Mouse (Mus musculus) liver, embryonic 16.5 days (tissue): ENCODE measurements around the gene Myo19. TPM values are rescaled to one million over a fixed set of nuclear protein-coding genes. Genes with fewer than 3 reads are reported as not detected.
A peak's percentile ranks its signal among the peaks of the same experiment; 100 is the strongest.

Experiments
- ATAC-seq: fragments of 200-750 bp; cut with Nextera tagmentation; 2 replicates; pipeline ENCODE4 v1.8.0; 2017; ENCODE audit warnings: low read depth, mild to moderate bottlenecking, moderate number of reproducible peaks, moderate library complexity
- H3K27ac ChIP-seq: fragments of 300-500 bp; sonication (generic); 2 replicates; pipeline ENCODE4 v1.5.1; 2014; ENCODE audit warnings: mild to moderate bottlenecking, low read length
- H3K27me3 ChIP-seq: fragments of 300-500 bp; sonication (generic); 2 replicates; pipeline ENCODE4 v1.6.1; 2014; ENCODE audit warnings: low read depth, low read length, mixed read lengths; ENCODE audit not compliant: control insufficient read depth, insufficient read depth
- H3K36me3 ChIP-seq: fragments of 300-500 bp; sonication (generic); 2 replicates; pipeline ENCODE4 v1.6.1; 2014; ENCODE audit warnings: mild to moderate bottlenecking; ENCODE audit not compliant: control insufficient read depth, insufficient read depth
- H3K4me1 ChIP-seq: fragments of 300-500 bp; sonication (generic); 2 replicates; pipeline ENCODE4 v1.6.1; 2014; ENCODE audit warnings: low read depth, low read length, mixed read lengths; ENCODE audit not compliant: control insufficient read depth
- H3K4me2 ChIP-seq: fragments of 300-500 bp; sonication (generic); 2 replicates; pipeline ENCODE4 v1.6.1; 2014; ENCODE audit warnings: low read depth, low read length, mixed read lengths
- H3K4me3 ChIP-seq: fragments of 300-500 bp; sonication (generic); 2 replicates; pipeline ENCODE4 v1.5.1; 2014; ENCODE audit warnings: low read depth, mild to moderate bottlenecking, low read length
- H3K9ac ChIP-seq: fragments of 300-500 bp; sonication (generic); 2 replicates; pipeline ENCODE4 v1.6.1; 2014; ENCODE audit warnings: low read depth, low read length
- H3K9me3 ChIP-seq: fragments of 300-500 bp; sonication (generic); replicated peaks from 2 replicates; pipeline ENCODE4 v1.6.1; 2016; ENCODE audit warnings: low read length; ENCODE audit not compliant: control insufficient read depth
- WGBS: fragments of 180-500 bp; shearing (Covaris S2); extraction: QIAGEN DNeasy Blood & Tissue Kit; methylation state at CpG from one replicate; pipeline ENCODE4 v1.1.7; 2014; ENCODE audit not compliant: insufficient replicate concordance; 5-methylcytosine and 5-hydroxymethylcytosine counted together
- polyA plus RNA-seq: library from polyadenylated mRNA; unstranded; fragments of >200 nt; fragmentation: Nextera tagmentation; extraction: Ambion mirVana; gene quantifications from 2 replicates; pipeline ENCODE4 v1.2.1, GENCODE M21; 2015

Gene Myo19
- polyA plus RNA-seq: 3.0 and 3.3 TPM in 2 replicates

GRCm38 (mm10) chr11:84879772-84880464 is at the start of gene Myo19, which contains the start of gene Pigw:
Gene Myo19, plus strand, starts transcription at chr11:84880148.
Gene Pigw, minus strand, starts transcription at chr11:84880285.
- Histone ChIP-seq H3K4me2 (peak within 1 kb of the TSS; percentile 100), H3K4me1 (peaks cover 19% of the 10 kb centered on the region), H3K27me3 (no peaks in the 10 kb centered on the region), H3K36me3 (peaks cover 2% of the 10 kb centered on the region), H3K4me3 (peak within 1 kb of the TSS; percentile 80), H3K9ac (peak within 1 kb of the TSS; percentile 89), H3K9me3 (no peaks in the 10 kb centered on the region), H3K27ac (peak within 1 kb of the TSS; percentile 81)
- ATAC-seq: peak; percentile 98
- under 1% methylated on average over 73 of the region's 81 CpGs for WGBS

DNA sequence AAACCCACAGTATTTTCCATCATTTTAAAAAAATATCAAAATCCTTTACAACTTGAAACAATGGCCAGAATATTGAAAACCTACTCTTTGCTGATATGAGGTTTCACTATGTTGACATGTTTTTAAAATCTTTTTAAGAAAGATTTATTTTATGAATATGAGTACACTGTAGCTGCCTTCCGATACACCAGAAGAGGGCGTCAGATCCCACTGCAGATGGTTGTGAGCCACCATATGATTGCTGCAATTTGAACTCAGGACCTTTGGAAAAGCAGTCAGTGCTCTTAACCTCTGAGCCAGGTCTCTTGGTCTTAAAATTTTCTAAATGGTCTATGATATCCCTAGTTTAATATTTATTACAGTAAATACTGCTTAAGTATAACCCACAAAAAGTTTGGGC is 40.6 kb upstream of the Myo19 start:
- WGBS: 81% methylated on average over 2 of the region's 2 CpGs
- ATAC-seq: no peak

GRCm38 (mm10) chr11:84846741-84847474 is 33.0 kb upstream of the Myo19 start:
- no peak overlapping the region for H3K4me2 ChIP-seq
- H3K4me3 ChIP-seq: no peak overlapping the region
- H3K9me3 ChIP-seq: no peaks in the 10 kb centered on the region
- no peaks in the 10 kb centered on the region for H3K27me3 ChIP-seq
- peaks cover 60% of the 10 kb centered on the region for H3K36me3 ChIP-seq
- no peak overlapping the region for H3K27ac ChIP-seq
- H3K9ac ChIP-seq: no peak overlapping the region
- ATAC-seq: no peak
- WGBS: 92% methylated on average over 15 of the region's 15 CpGs
- H3K4me1 ChIP-seq: no peaks in the 10 kb centered on the region

More for the DNA sequence above, 40.6 kb upstream of the Myo19 start:
- H3K4me3 ChIP-seq: no peak overlapping the region
- H3K9ac ChIP-seq: no peak overlapping the region
- no peaks in the 10 kb centered on the region for H3K27me3 ChIP-seq
- H3K27ac ChIP-seq: no peak overlapping the region
- H3K9me3 ChIP-seq: no peaks in the 10 kb centered on the region
- H3K36me3 ChIP-seq: peaks cover 75% of the 10 kb centered on the region
- H3K4me1 ChIP-seq: no peaks in the 10 kb centered on the region
- no peak overlapping the region for H3K4me2 ChIP-seq

- Histone ChIP-seq H3K27ac (no peak overlapping the region), H3K4me3 (no peak overlapping the region), H3K9me3 (no peaks in the 10 kb centered on the region), H3K4me2 (no peak overlapping the region), H3K36me3 (peaks cover 63% of the 10 kb centered on the region), H3K9ac (no peak overlapping the region), H3K27me3 (no peaks in the 10 kb centered on the region), H3K4me1 (no peaks in the 10 kb centered on the region)
- WGBS: 81% methylated on average over 7 of the region's 7 CpGs
- no peak for ATAC-seq
Measured at GRCm38 (mm10) chr11:84847475-84848090, 32.4 kb upstream of the Myo19 start.

- no peak overlapping the region for H3K4me2 ChIP-seq
- no peak overlapping the region for H3K27ac ChIP-seq
- 90% methylated on average over 6 of the region's 6 CpGs for WGBS
- ATAC-seq: no peak
- no peaks in the 10 kb centered on the region for H3K9me3 ChIP-seq
- no peaks in the 10 kb centered on the region for H3K27me3 ChIP-seq
- H3K36me3 ChIP-seq: peaks cover 67% of the 10 kb centered on the region
- H3K4me1 ChIP-seq: no peaks in the 10 kb centered on the region; the same call in 1 of the 2 replicates
- H3K9ac ChIP-seq: no peak overlapping the region
- H3K4me3 ChIP-seq: no peak overlapping the region
Measured at GRCm38 (mm10) chr11:84855285-84855684, 24.7 kb upstream of the Myo19 start.

DNA sequence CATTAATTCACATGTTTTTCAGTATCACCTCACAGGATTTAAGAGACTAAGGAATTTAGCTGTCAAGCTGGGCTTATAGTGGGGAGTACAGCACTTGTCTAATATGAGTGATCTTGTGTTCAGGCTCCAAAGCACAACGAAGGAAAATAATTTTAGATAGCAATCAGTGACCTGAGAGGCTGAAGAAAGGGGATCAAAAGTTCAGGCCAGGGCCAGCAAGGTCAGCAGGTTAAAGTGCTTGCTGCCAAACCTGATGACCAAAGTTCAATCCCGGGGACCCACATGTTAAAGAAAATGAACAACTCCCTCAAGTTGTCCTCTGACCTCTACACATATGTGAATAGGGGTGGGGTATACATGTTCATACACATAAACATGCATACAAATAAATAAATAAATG is 14.7 kb upstream of the Myo19 start:
- 49% methylated on average over 2 of the region's 2 CpGs for WGBS
- Histone ChIP-seq H3K4me2 (peak overlapping the region; percentile 15; the same call in 1 of the 2 replicates), H3K36me3 (peaks cover 27% of the 10 kb centered on the region), H3K9me3 (no peaks in the 10 kb centered on the region), H3K4me1 (peaks cover 29% of the 10 kb centered on the region), H3K27me3 (no peaks in the 10 kb centered on the region), H3K9ac (no peak overlapping the region), H3K4me3 (no peak overlapping the region), H3K27ac (no peak overlapping the region)
- ATAC-seq: no peak

- Histone ChIP-seq H3K4me3 (peak overlapping the region; percentile 56), H3K4me1 (peaks cover 32% of the 10 kb centered on the region), H3K36me3 (peaks cover 17% of the 10 kb centered on the region), H3K27me3 (no peaks in the 10 kb centered on the region), H3K9ac (peak overlapping the region; percentile 57), H3K27ac (0 out of 2 replicates have a peak overlapping the region, but pooled peaks have one; percentile 25), H3K4me2 (peak overlapping the region; percentile 76), H3K9me3 (no peaks in the 10 kb centered on the region)
- WGBS: 69% methylated on average over 2 of the region's 2 CpGs
- ATAC-seq: no peak
Measured at GRCm38 (mm10) chr11:84867586-84867985, 12.4 kb upstream of the Myo19 start.

- peak overlapping the region; percentile 61 for H3K4me2 ChIP-seq
- WGBS: 1% methylated on average over 7 of the region's 7 CpGs
- peak overlapping the region; percentile 86 for H3K4me3 ChIP-seq
- H3K9me3 ChIP-seq: no peaks in the 10 kb centered on the region
- no peaks in the 10 kb centered on the region for H3K27me3 ChIP-seq
- ATAC-seq: no peak
- H3K27ac ChIP-seq: peak overlapping the region; percentile 98
- H3K36me3 ChIP-seq: peaks cover 9% of the 10 kb centered on the region
- H3K9ac ChIP-seq: peak overlapping the region; percentile 91
- H3K4me1 ChIP-seq: peaks cover 32% of the 10 kb centered on the region
Measured at GRCm38 (mm10) chr11:84868786-84869259, 11.1 kb upstream of the Myo19 start.
